Mouse (Mus musculus) hindbrain, embryonic 16.5 days (tissue): ENCODE results near the gene Mlec. TPM values are rescaled to one million over a fixed set of nuclear protein-coding genes. Genes with fewer than 3 reads are reported as not detected.

ENCODE experiments used
- ATAC-seq: fragments of 200-750 bp; cut with Nextera tagmentation; 2 replicates; pipeline ENCODE4 v1.8.0; 2017; ENCODE audit warnings: moderate TSS enrichment, moderate library complexity
- H3K27ac ChIP-seq: fragments of 300-500 bp; sonication (generic); 2 replicates; pipeline ENCODE4 v1.5.1; 2014; ENCODE audit warnings: low read depth, mild to moderate bottlenecking, control low read depth, low read length, moderate library complexity
- H3K27me3 ChIP-seq: fragments of 300-500 bp; sonication (generic); replicated peaks from 2 replicates; pipeline ENCODE4 v1.6.1; 2014; ENCODE audit warnings: low read length; ENCODE audit not compliant: control insufficient read depth, insufficient read depth
- H3K36me3 ChIP-seq: fragments of 300-500 bp; sonication (generic); 2 replicates; pipeline ENCODE4 v1.6.1; 2014; ENCODE audit warnings: mild to moderate bottlenecking, low read length, moderate library complexity, mixed read lengths; ENCODE audit not compliant: control insufficient read depth, insufficient read depth
- H3K4me1 ChIP-seq: fragments of 300-500 bp; sonication (generic); 2 replicates; pipeline ENCODE4 v1.6.1; 2014; ENCODE audit warnings: low read depth, low read length; ENCODE audit not compliant: control insufficient read depth, insufficient read depth
- H3K4me2 ChIP-seq: fragments of 300-500 bp; sonication (generic); 2 replicates; pipeline ENCODE4 v1.6.1; 2014; ENCODE audit warnings: mild to moderate bottlenecking, low read length, control low read depth, moderate library complexity
- H3K4me3 ChIP-seq: fragments of 300-500 bp; sonication (generic); 2 replicates; pipeline ENCODE4 v1.5.1; 2014; ENCODE audit warnings: mild to moderate bottlenecking, low read length, control low read depth, moderate library complexity
- H3K9ac ChIP-seq: fragments of 300-500 bp; sonication (generic); 2 replicates; pipeline ENCODE4 v1.6.1; 2014; ENCODE audit warnings: low read depth, mild to moderate bottlenecking, control low read depth, low read length, moderate library complexity
- H3K9me3 ChIP-seq: fragments of 300-500 bp; sonication (generic); 2 replicates; pipeline ENCODE4 v1.6.1; 2014; ENCODE audit warnings: mild to moderate bottlenecking, low read length, moderate library complexity; ENCODE audit not compliant: control insufficient read depth
- WGBS: fragments of 180-500 bp; shearing (Covaris S2); extraction: QIAGEN DNeasy Blood & Tissue Kit; methylation state at CpG from one replicate; pipeline ENCODE4 v1.1.7; 2014; 5-methylcytosine and 5-hydroxymethylcytosine counted together
- polyA plus RNA-seq: library from polyadenylated mRNA; unstranded; fragments of >200 nt; fragmentation: Nextera tagmentation; extraction: Ambion mirVana; gene quantifications from 2 replicates; pipeline ENCODE4 v1.2.1, GENCODE M21; 2015

The Mlec gene
- polyA plus RNA-seq, 1 experiment from 2014 or later: 23.8 TPM

GRCm38 (mm10) chr5:115192828-115193195 is 34.8 kb upstream of the Mlec start:
- 9% methylated on average over 7 of the region's 7 CpGs for WGBS
- Histone ChIP-seq H3K4me1 (peaks cover 28% of the 10 kb centered on the region), H3K9ac (peak overlapping the region; percentile 81), H3K27ac (no peak overlapping the region), H3K4me3 (peak overlapping the region; percentile 66), H3K9me3 (no peaks in the 10 kb centered on the region), H3K27me3 (peaks cover 20% of the 10 kb centered on the region), H3K4me2 (peak overlapping the region; percentile 99), H3K36me3 (no peaks in the 10 kb centered on the region)
- no peak for ATAC-seq

- H3K27ac ChIP-seq: no peak overlapping the region
- peak overlapping the region; percentile 99 for H3K4me2 ChIP-seq
- H3K9me3 ChIP-seq: no peaks in the 10 kb centered on the region
- whole genome bisulfite sequencing: 6% methylated on average over 29 of the region's 29 CpGs
- ATAC-seq: no peak
- H3K9ac ChIP-seq: peak overlapping the region; percentile 81
- H3K27me3 ChIP-seq: peaks cover 20% of the 10 kb centered on the region
- no peaks in the 10 kb centered on the region for H3K36me3 ChIP-seq
- H3K4me1 ChIP-seq: peaks cover 30% of the 10 kb centered on the region
- H3K4me3 ChIP-seq: peak overlapping the region; percentile 66
Measured at GRCm38 (mm10) chr5:115191880-115192827, 34.2 kb upstream of the Mlec start.

- H3K27ac ChIP-seq: no peak overlapping the region
- no peak for ATAC-seq
- H3K27me3 ChIP-seq: peaks cover 20% of the 10 kb centered on the region
- no peak overlapping the region for H3K4me2 ChIP-seq
- no peak overlapping the region for H3K4me3 ChIP-seq
- no peak overlapping the region for H3K9ac ChIP-seq
- WGBS: 80% methylated on average over 12 of the region's 12 CpGs
- H3K4me1 ChIP-seq: peaks cover 46% of the 10 kb centered on the region
- no peaks in the 10 kb centered on the region for H3K9me3 ChIP-seq
- H3K36me3 ChIP-seq: no peaks in the 10 kb centered on the region
Measured at GRCm38 (mm10) chr5:115190081-115190480, 32.1 kb upstream of the Mlec start.

- Histone ChIP-seq H3K9me3 (no peaks in the 10 kb centered on the region), H3K4me2 (no peak overlapping the region), H3K4me1 (peaks cover 43% of the 10 kb centered on the region), H3K27ac (no peak overlapping the region), H3K4me3 (no peak overlapping the region), H3K9ac (no peak overlapping the region), H3K27me3 (peaks cover 20% of the 10 kb centered on the region), H3K36me3 (no peaks in the 10 kb centered on the region)
- WGBS: 48% methylated on average over 5 of the region's 5 CpGs
- no peak for ATAC-seq
Measured at GRCm38 (mm10) chr5:115188824-115189223, 30.8 kb upstream of the Mlec start.

- Histone ChIP-seq H3K9me3 (no peaks in the 10 kb centered on the region), H3K36me3 (no peaks in the 10 kb centered on the region), H3K27ac (peak overlapping the region; percentile 60), H3K27me3 (peaks cover 16% of the 10 kb centered on the region), H3K4me2 (peak overlapping the region; percentile 38), H3K9ac (peak overlapping the region; percentile 30; the same call in 1 of the 2 replicates), H3K4me3 (no peak overlapping the region), H3K4me1 (peaks cover 33% of the 10 kb centered on the region)
- peak; percentile 70 for ATAC-seq
- WGBS: 15% methylated on average over 26 of the region's 26 CpGs
Measured at GRCm38 (mm10) chr5:115187188-115188131, 29.5 kb upstream of the Mlec start.

GRCm38 (mm10) chr5:115186371-115187073 is 28.5 kb upstream of the Mlec start:
- H3K4me1 ChIP-seq: peaks cover 27% of the 10 kb centered on the region
- peaks cover 15% of the 10 kb centered on the region for H3K27me3 ChIP-seq
- H3K9me3 ChIP-seq: no peaks in the 10 kb centered on the region
- H3K36me3 ChIP-seq: no peaks in the 10 kb centered on the region
- H3K27ac ChIP-seq: peak overlapping the region; percentile 60
- ATAC-seq: peak; percentile 66
- H3K4me2 ChIP-seq: peak overlapping the region; percentile 38
- WGBS: 23% methylated on average over 17 of the region's 17 CpGs
- H3K9ac ChIP-seq: peak overlapping the region; percentile 30
- H3K4me3 ChIP-seq: peak overlapping the region; percentile 11; the same call in 1 of the 2 replicates

- no peak for ATAC-seq
- peak overlapping the region; percentile 42; the same call in 1 of the 2 replicates for H3K27ac ChIP-seq
- 15% methylated on average over 15 of the region's 15 CpGs for WGBS
- H3K4me3 ChIP-seq: peak overlapping the region; percentile 30
- no peaks in the 10 kb centered on the region for H3K36me3 ChIP-seq
- H3K9ac ChIP-seq: peak overlapping the region; percentile 60
- H3K27me3 ChIP-seq: peaks cover 1% of the 10 kb centered on the region; the same call in 1 of the 2 replicates
- peaks cover 27% of the 10 kb centered on the region for H3K4me1 ChIP-seq
- no peaks in the 10 kb centered on the region for H3K9me3 ChIP-seq
- peak overlapping the region; percentile 51 for H3K4me2 ChIP-seq
Measured at GRCm38 (mm10) chr5:115184726-115185125, 26.7 kb upstream of the Mlec start.

GRCm38 (mm10) chr5:115183482-115183881 is 25.5 kb upstream of the Mlec start:
- WGBS: 85% methylated on average over 10 of the region's 10 CpGs
- no peak overlapping the region for H3K4me3 ChIP-seq
- peaks cover 27% of the 10 kb centered on the region for H3K4me1 ChIP-seq

More at GRCm38 (mm10) chr5:115183482-115183881, 25.5 kb upstream of the Mlec start:
- Histone ChIP-seq H3K36me3 (no peaks in the 10 kb centered on the region), H3K9ac (no peak overlapping the region), H3K9me3 (no peaks in the 10 kb centered on the region), H3K4me2 (no peak overlapping the region), H3K27ac (no peak overlapping the region), H3K27me3 (no peaks in the 10 kb centered on the region)
- no peak for ATAC-seq
